ENCODE assay signal across 24 mouse cellular contexts in the genomic region with DNA sequence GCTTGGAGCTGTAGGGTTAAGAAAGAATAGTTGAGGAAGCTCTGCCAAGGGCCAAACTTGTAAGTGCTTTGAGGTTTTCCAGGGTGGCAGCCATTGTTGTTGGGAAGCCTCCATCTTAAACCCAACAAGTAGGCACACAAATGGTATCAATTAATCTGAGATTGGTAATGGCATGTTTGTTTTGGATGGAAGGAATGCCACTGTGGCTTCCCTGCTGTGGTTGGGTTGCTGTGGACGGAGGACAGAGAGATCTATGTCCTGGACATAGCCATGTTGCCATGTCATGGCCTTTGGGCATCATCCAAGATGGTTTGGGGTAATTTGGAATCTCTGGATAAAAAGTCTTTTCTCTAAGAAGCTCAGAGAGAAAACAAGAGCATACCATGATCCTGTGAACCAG.
"Had no signal": no experiment of that assay in that cellular context is flagged by ENCODE, and none has a peak within 500 bp of the region (broad histone marks: within the 10 kb centered on the region; RNA-seq: fewer than 3 reads in every experiment).

No protein-coding gene starts in this region.

- H3K9ac ChIP-seq: liver, embryonic 15.5 days; liver, postnatal 0 days; lung, embryonic 15.5 days; midbrain, embryonic 12.5 days; neural tube, embryonic 13.5 days; neural tube, embryonic 15.5 days; stomach, embryonic 15.5 days had no signal

- H3K4me2 ChIP-seq: liver, embryonic 15.5 days; lung, embryonic 15.5 days; midbrain, embryonic 12.5 days; neural tube, embryonic 13.5 days; neural tube, embryonic 15.5 days; stomach, embryonic 15.5 days had no signal

- DNase-seq: liver, postnatal 0 days; lung, adult 2 months; lung, postnatal 14 days; lung, postnatal 36 days; midbrain, embryonic 14.5 days; retina, postnatal 1 day; right cerebral cortex, adult 18-20 months; right cerebral cortex, postnatal 25 days; right cerebral cortex, postnatal 4 days; spleen, adult 18-20 months; thymus, adult 18-20 months; thymus, postnatal 14 days; thymus, postnatal 36 days had no signal

- H3K27ac ChIP-seq: liver, embryonic 15.5 days; lung, embryonic 15.5 days; midbrain, embryonic 10.5 days; midbrain, embryonic 12.5 days; neural tube, embryonic 13.5 days; neural tube, embryonic 15.5 days; stomach, embryonic 15.5 days; stomach, postnatal 0 days had no signal

- ATAC-seq: liver, postnatal 0 days; lung, postnatal 0 days; midbrain, embryonic 16.5 days had no signal

- H3K4me3 ChIP-seq: liver, embryonic 15.5 days; lung, embryonic 15.5 days; midbrain, embryonic 10.5 days; midbrain, embryonic 12.5 days; myocyte; neural tube, embryonic 13.5 days; neural tube, embryonic 15.5 days; stomach, embryonic 15.5 days had no signal

- H3K36me3 ChIP-seq: liver, embryonic 15.5 days; lung, embryonic 15.5 days; midbrain, embryonic 10.5 days; midbrain, embryonic 12.5 days; neural tube, embryonic 13.5 days; neural tube, embryonic 15.5 days; stomach, embryonic 15.5 days had no signal

- H3K4me1 ChIP-seq: liver, embryonic 15.5 days had no signal

- H3K27me3 ChIP-seq: liver, embryonic 15.5 days; midbrain, embryonic 12.5 days; neural tube, embryonic 13.5 days; neural tube, embryonic 15.5 days; stomach, embryonic 15.5 days had no signal

- H3K9me3 ChIP-seq: liver, embryonic 15.5 days; lung, embryonic 15.5 days; midbrain, embryonic 10.5 days; midbrain, embryonic 12.5 days; neural tube, embryonic 13.5 days; stomach, embryonic 15.5 days had no signal
